Mouse (Mus musculus) lung, postnatal 0 days (tissue): ENCODE data around the gene Glb1l3.

ENCODE experiments used
- CTCF ChIP-seq: IDR thresholded peaks from 2 replicates; pipeline ENCODE4 v1.5.1; 2016; ENCODE audit warnings: antibody characterized with exemption, mild to moderate bottlenecking
- EP300 ChIP-seq: IDR thresholded peaks from 2 replicates; pipeline ENCODE4 v1.6.1; 2016; ENCODE audit warnings: antibody characterized with exemption, mild to moderate bottlenecking, control low read depth

DNA sequence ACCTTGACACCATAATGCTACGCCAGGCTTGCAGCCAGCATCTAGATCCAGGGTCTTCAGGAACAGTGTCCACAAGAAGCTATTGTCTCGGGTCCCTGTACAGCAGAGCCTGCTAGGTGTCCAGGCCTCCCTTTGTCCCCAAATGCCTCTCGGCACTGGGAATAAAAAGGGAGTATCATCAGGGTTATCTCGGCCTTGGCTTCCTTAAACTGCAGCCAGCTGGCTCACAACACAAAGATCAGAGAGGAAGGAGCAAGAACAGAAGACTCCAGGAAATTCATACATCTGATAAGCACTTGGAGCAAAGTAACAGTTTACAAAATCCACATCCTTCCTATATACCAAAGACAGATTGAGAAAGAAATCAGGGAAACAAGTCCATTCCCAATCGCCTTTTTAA lies at the start of gene Glb1l3:
- TF ChIP-seq CTCF (no peak), EP300 (peak; percentile 83; the same call in 1 of the 2 replicates)
